Mouse (Mus musculus): ENCODE measurements around the gene Ccdc110. TPM values are rescaled to one million over a fixed set of nuclear protein-coding genes. Genes with fewer than 3 reads are reported as not detected.

The Ccdc110 gene
- polyA plus RNA-seq, 1 experiment from 2014 or later = not detected

GRCm38 (mm10) chr8:45990631-45991310, 56.4 kb downstream of the Ccdc110 start:
- H3K4me2 ChIP-seq (ENCODE audit: low read depth, severe bottlenecking) = no peak overlapping the region
- H3K36me3 ChIP-seq (ENCODE audit: control insufficient read depth, insufficient read depth, low read length) = no peaks in the 10 kb centered on the region; the same call in 1 of the 2 replicates
- 94% methylated on average over 4 of the region's 4 CpGs for WGBS
- H3K4me3 ChIP-seq (ENCODE audit: low read depth, low read length) = no peak overlapping the region
- DNase-seq (ENCODE audit: low spot score) (no peak), ATAC-seq (ENCODE audit: insufficient number of reproducible peaks, low FRiP score, low TSS enrichment, low read depth) (no peak)
- H3K9me3 ChIP-seq (ENCODE audit: control insufficient read depth, low read length) = no peaks in the 10 kb centered on the region
- H3K27me3 ChIP-seq (ENCODE audit: control insufficient read depth, insufficient read depth, low read length) = no peaks in the 10 kb centered on the region
- H3K27ac ChIP-seq (replicated peaks; ENCODE audit: low read depth, low read length) = no peak overlapping the region
- H3K4me1 ChIP-seq (ENCODE audit: control insufficient read depth, insufficient read depth, low read length) = no peaks in the 10 kb centered on the region
- H3K9ac ChIP-seq (ENCODE audit: low read length) = no peak overlapping the region

Other genes starting within 250 kb of the Ccdc110 start
- 9.9 and 10.3 TPM in 2 replicates for gene Pdlim3, start 49.2 kb upstream of the Ccdc110 start, polyA plus RNA-seq (2014; fragmentation: Nextera tagmentation; extraction: Ambion mirVana)
- 2.4 and 3.1 TPM in 2 replicates for gene 1700029J07Rik, start 40.6 kb downstream of the Ccdc110 start, polyA plus RNA-seq (2014; fragmentation: Nextera tagmentation; extraction: Ambion mirVana)
- 59.6 and 59.7 TPM in 2 replicates for gene Ufsp2, start 40.9 kb downstream of the Ccdc110 start, polyA plus RNA-seq (2014; fragmentation: Nextera tagmentation; extraction: Ambion mirVana)
- gene Lrp2bp, start 64.7 kb downstream of the Ccdc110 start, polyA plus RNA-seq (2014; fragmentation: Nextera tagmentation; extraction: Ambion mirVana) = 0.36 and 0.45 TPM in 2 replicates
- 14.3 and 15.0 TPM in 2 replicates for gene Ankrd37, start 71.1 kb downstream of the Ccdc110 start, polyA plus RNA-seq (2014; fragmentation: Nextera tagmentation; extraction: Ambion mirVana)
- 24.5 and 25.8 TPM in 2 replicates for gene Cfap97, start 217.2 kb downstream of the Ccdc110 start, polyA plus RNA-seq (2014; fragmentation: Nextera tagmentation; extraction: Ambion mirVana)
- 5.4 and 6.5 TPM in 2 replicates for gene Snx25, start 217.5 kb downstream of the Ccdc110 start, polyA plus RNA-seq (2014; fragmentation: Nextera tagmentation; extraction: Ambion mirVana)

Measured in limb, embryonic 11.5 days (tissue).